Mouse (Mus musculus) midbrain, embryonic 12.5 days (tissue): ENCODE measurements at regions not wholly inside any gene's neighbourhood (a gene's known extent, or its start where the extent isn't known, plus 50 kb on each side); places are given as distances from the start of the nearest gene placed in this dataset.

Experiments
- ATAC-seq: fragments of 200-750 bp; cut with Nextera tagmentation; 2 replicates; pipeline ENCODE4 v1.8.0; 2017; ENCODE audit warnings: low read depth, moderate TSS enrichment, moderate library complexity; ENCODE audit not compliant: low FRiP score
- H3K27ac ChIP-seq: fragments of 300-500 bp; sonication (generic); replicated peaks from 2 replicates; pipeline ENCODE4 v1.5.1; 2016; ENCODE audit warnings: mild to moderate bottlenecking
- H3K27me3 ChIP-seq: fragments of 300-500 bp; sonication (generic); 2 replicates; pipeline ENCODE4 v1.6.1; 2016; ENCODE audit warnings: mild to moderate bottlenecking
- H3K36me3 ChIP-seq: fragments of 300-500 bp; sonication (generic); 2 replicates; pipeline ENCODE4 v1.6.1; 2016
- H3K4me1 ChIP-seq: fragments of 300-500 bp; sonication (generic); 2 replicates; pipeline ENCODE4 v1.6.1; 2016
- H3K4me2 ChIP-seq: fragments of 300-500 bp; sonication (generic); replicated peaks from 2 replicates; pipeline ENCODE4 v1.6.1; 2016; ENCODE audit warnings: mild to moderate bottlenecking, moderate library complexity
- H3K4me3 ChIP-seq: fragments of 300-500 bp; sonication (generic); 2 replicates; pipeline ENCODE4 v1.5.1; 2016; ENCODE audit warnings: mild to moderate bottlenecking
- H3K9ac ChIP-seq: fragments of 300-500 bp; sonication (generic); replicated peaks from 2 replicates; pipeline ENCODE4 v1.6.1; 2016; ENCODE audit warnings: mild to moderate bottlenecking, moderate library complexity
- H3K9me3 ChIP-seq: fragments of 300-500 bp; sonication (generic); 2 replicates; pipeline ENCODE4 v1.6.1; 2016; ENCODE audit warnings: mild to moderate bottlenecking
- WGBS: fragments of 180-500 bp; shearing (Covaris S2); methylation state at CpG from one replicate; pipeline ENCODE4 v1.1.7; 2016; 5-methylcytosine and 5-hydroxymethylcytosine counted together

- Histone ChIP-seq H3K4me1 (peaks cover 14% of the 10 kb centered on the region), H3K36me3 (no peaks in the 10 kb centered on the region), H3K4me3 (no peak overlapping the region), H3K9me3 (no peaks in the 10 kb centered on the region), H3K4me2 (peak overlapping the region; percentile 34), H3K27me3 (peaks cover 13% of the 10 kb centered on the region; the same call in 1 of the 2 replicates), H3K27ac (no peak overlapping the region), H3K9ac (no peak overlapping the region)
- WGBS, result 15% methylated on average over 15 of the region's 15 CpGs
- ATAC-seq, result 0 out of 2 replicates have a peak, but pooled peaks have one; percentile 66
These were observed 54.9 kb upstream of the Chst1 start for GRCm38 (mm10) chr2:92544364-92545151.

DNA sequence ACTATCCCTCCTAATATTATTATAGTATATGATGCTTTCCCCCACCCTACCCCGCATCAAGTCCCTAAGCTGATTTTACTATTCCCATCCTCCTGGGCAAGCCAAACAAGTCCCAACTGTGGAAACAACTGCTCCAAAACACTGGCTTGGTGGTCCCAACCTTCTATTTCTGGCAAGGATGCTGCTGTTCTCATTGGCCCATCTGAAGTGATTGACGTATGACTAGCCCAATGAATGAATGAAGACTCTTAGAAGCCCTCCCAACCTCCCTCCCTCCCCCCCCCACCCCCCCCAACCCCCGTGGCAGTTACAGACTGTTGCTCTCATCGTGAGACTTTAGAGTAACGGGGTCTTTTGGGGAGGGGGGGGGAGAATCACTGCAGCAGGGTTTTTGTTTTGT, 58.7 kb upstream of the Chst1 start:
- no peak overlapping the region for H3K4me3 ChIP-seq
- WGBS, result 62% methylated on average over 5 of the region's 5 CpGs
- no peaks in the 10 kb centered on the region for H3K9me3 ChIP-seq
- peaks cover 10% of the 10 kb centered on the region; the same call in 1 of the 2 replicates for H3K27me3 ChIP-seq
- no peaks in the 10 kb centered on the region for H3K36me3 ChIP-seq
- no peak overlapping the region for H3K9ac ChIP-seq
- no peak overlapping the region for H3K4me2 ChIP-seq
- H3K4me1 ChIP-seq, result peaks cover 14% of the 10 kb centered on the region
- ATAC-seq, result no peak
- no peak overlapping the region for H3K27ac ChIP-seq

DNA sequence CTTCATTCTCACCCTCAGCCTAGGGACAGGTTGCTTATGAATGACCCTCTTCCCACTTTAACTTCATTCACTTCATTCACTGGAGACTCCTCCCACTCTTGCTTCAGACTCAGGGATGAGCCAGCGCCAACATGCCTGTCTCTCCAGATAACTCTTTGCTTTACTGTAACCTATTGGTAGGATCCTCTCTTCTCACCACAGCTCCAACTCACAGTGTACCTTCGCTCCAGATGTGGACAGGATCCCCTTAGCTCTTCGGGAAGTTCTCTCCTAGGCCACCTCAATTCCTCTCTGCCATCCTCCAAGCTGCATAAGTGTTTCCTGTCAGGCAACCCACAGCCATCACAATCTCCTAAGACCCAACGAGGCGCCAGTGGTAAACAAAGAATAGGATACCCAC, 67.5 kb upstream of the Chst1 start:
- Histone ChIP-seq H3K27ac (no peak overlapping the region), H3K36me3 (no peaks in the 10 kb centered on the region), H3K9ac (no peak overlapping the region), H3K27me3 (no peaks in the 10 kb centered on the region), H3K4me3 (no peak overlapping the region), H3K4me1 (peaks cover 12% of the 10 kb centered on the region), H3K9me3 (no peaks in the 10 kb centered on the region), H3K4me2 (no peak overlapping the region)
- 88% methylated on average over 5 of the region's 5 CpGs for WGBS
- ATAC-seq, result no peak

DNA sequence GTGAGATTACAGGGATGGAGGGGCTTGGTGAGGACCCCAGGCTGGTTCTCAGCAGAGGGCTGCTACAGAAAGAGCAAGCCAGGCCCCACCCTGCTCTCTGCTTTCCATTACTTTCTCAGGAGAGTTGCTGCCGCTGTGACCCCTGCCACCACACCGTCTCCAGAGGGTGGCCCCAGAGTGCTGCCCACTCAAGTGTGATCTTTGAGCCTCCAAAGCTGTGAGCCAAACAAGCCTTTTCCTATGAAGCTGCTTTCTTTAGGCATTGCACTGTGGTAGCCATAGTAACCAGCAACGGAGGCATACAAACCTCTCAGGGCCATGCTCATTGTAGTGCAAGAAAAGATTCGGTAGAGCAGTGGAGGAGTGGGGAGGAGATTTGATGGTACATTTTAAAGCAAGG, 68.8 kb upstream of the Chst1 start:
- 10% methylated on average over 4 of the region's 4 CpGs for WGBS
- Histone ChIP-seq H3K36me3 (no peaks in the 10 kb centered on the region), H3K4me1 (peaks cover 22% of the 10 kb centered on the region), H3K27me3 (no peaks in the 10 kb centered on the region), H3K4me2 (no peak overlapping the region), H3K4me3 (no peak overlapping the region), H3K9ac (no peak overlapping the region), H3K9me3 (no peaks in the 10 kb centered on the region), H3K27ac (no peak overlapping the region)
- peak; percentile 54; the same call in 1 of the 2 replicates for ATAC-seq

DNA sequence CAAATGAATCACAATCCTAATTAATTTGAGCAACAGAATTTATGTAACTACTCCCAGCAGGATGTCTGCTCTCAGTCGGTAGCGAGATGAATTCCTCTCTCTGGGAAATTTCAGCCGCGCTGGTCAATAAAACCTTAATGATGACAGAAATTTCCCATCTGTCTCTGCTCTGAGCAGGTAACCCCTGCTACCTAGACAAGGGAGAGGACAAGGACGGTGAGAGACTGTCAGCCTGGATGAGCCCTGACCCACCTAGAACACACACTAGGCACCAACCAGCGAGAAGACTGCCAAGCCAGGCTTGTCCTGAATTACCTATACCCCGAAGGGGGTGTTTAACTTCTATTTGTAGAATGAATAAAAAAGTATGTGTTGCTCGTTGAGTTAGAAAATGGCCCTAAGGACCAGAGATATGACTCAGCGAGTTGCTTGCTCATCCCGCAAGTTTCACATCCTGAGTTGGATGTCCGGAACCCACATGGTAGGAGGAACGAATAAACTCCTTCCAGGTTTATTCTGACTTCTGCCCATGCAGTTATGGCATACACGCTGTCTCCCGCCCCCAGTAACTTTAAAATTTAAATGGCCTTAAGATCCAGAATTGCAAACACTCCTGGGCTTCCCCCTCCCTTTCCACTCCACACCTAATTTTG, 69.5 kb upstream of the Slc35c1 start:
- peak overlapping the region; percentile 48 for H3K4me3 ChIP-seq
- peak; percentile 53; the same call in 1 of the 2 replicates for ATAC-seq
- H3K36me3 ChIP-seq, result no peaks in the 10 kb centered on the region
- peaks cover 26% of the 10 kb centered on the region for H3K4me1 ChIP-seq
- no peaks in the 10 kb centered on the region for H3K27me3 ChIP-seq
- H3K4me2 ChIP-seq, result peak overlapping the region; percentile 80
- H3K27ac ChIP-seq, result peak overlapping the region; percentile 76
- H3K9ac ChIP-seq, result peak overlapping the region; percentile 70
- no peaks in the 10 kb centered on the region for H3K9me3 ChIP-seq
- WGBS, result 50% methylated on average over 14 of the region's 14 CpGs

DNA sequence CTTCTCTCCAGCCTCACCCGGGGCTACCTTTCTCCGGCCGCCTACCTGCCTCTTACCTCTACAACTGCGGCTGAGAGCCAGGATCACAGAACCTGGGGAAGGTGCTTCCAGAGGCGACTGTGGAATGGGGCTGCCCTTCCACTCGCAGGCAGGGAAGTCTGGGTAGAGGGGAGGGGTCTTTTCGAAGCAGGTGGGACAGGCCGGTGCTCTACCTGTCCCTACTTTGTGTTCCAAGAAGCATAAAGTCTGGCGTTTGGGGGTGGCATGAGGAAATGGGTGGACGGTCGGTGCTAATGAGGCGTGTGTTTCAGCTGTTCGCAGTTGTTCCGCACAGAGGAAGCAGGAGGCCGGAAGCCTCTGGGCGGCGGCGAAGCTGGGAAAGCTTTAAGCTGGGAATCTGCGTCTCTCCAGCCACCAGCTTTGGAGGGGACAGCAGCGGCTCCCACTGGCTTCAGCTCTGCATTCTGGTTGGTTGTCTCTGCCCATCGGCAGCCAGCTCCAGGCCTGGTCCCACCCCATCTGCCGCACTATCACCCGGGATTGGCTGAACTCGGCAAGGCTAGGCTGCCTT, 68.8 kb upstream of the Slc35c1 start:
- H3K4me1 ChIP-seq, result peaks cover 26% of the 10 kb centered on the region
- ATAC-seq, result peak; percentile 96
- peak overlapping the region; percentile 80 for H3K4me2 ChIP-seq
- peak overlapping the region; percentile 70 for H3K9ac ChIP-seq
- 8% methylated on average over 24 of the region's 24 CpGs for WGBS
- H3K27me3 ChIP-seq, result no peaks in the 10 kb centered on the region
- no peaks in the 10 kb centered on the region for H3K36me3 ChIP-seq
- H3K4me3 ChIP-seq, result peak overlapping the region; percentile 48
- H3K27ac ChIP-seq, result peak overlapping the region; percentile 76
- no peaks in the 10 kb centered on the region for H3K9me3 ChIP-seq

- 93% methylated on average over 6 of the region's 6 CpGs for WGBS
- H3K4me2 ChIP-seq, result peak overlapping the region; percentile 80; the same call in 1 of the 2 replicates
- H3K4me3 ChIP-seq, result peak overlapping the region; percentile 48; the same call in 1 of the 2 replicates
These were observed 67.9 kb upstream of the Slc35c1 start for GRCm38 (mm10) chr2:92528119-92528830.

DNA sequence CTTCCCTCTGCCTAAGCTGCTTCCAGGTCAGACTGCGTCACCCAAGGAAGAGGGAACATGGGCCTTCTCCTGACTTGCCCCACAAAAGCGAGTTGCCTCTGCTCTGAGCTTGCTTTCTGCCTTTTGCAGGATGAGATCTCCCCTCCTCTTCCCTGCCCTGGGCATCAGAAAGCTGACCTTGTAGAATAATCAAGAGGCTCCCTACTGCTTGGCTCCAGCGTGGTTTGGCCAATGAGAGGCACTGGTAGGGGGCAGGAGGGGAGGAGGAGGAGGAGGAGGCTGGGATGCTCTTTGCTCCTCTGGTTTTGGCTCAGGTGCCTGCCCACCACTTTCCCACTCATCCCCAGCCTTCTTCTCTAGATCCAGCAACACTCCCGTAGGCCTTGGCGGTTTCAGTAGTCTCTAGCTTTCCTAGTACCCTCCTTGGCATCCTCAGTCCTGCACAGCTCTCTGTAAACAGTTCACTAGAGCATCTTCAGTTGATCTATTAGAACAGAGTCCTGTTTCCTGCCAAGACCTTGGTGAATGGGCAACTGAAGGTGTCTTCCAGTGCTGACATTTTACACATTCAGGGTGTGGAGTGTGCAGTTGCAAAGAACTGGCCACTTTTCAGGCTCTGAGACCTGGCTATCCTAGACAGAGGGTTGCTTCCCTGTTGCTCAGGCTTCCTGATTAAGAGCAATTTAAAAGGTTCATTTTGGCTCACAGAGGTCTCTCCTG, 66.5 kb upstream of the Slc35c1 start:
- Histone ChIP-seq H3K9ac (no peak overlapping the region), H3K4me1 (peaks cover 26% of the 10 kb centered on the region), H3K27ac (peak overlapping the region; percentile 54; the same call in 1 of the 2 replicates), H3K27me3 (no peaks in the 10 kb centered on the region), H3K36me3 (no peaks in the 10 kb centered on the region), H3K4me3 (no peak overlapping the region), H3K4me2 (no peak overlapping the region), H3K9me3 (no peaks in the 10 kb centered on the region)
- WGBS, result 82% methylated on average over 4 of the region's 5 CpGs
- no peak for ATAC-seq

More at GRCm38 (mm10) chr2:92528119-92528830, 67.9 kb upstream of the Slc35c1 start:
- Histone ChIP-seq H3K9ac (no peak overlapping the region), H3K4me1 (peaks cover 26% of the 10 kb centered on the region), H3K27me3 (no peaks in the 10 kb centered on the region), H3K9me3 (no peaks in the 10 kb centered on the region), H3K27ac (no peak overlapping the region), H3K36me3 (no peaks in the 10 kb centered on the region)
- no peak for ATAC-seq

GRCm38 (mm10) chr2:92525628-92526027, 65.3 kb upstream of the Slc35c1 start:
- Histone ChIP-seq H3K27ac (peak overlapping the region; percentile 54), H3K9ac (no peak overlapping the region), H3K9me3 (no peaks in the 10 kb centered on the region), H3K27me3 (no peaks in the 10 kb centered on the region), H3K4me2 (no peak overlapping the region), H3K4me1 (peaks cover 24% of the 10 kb centered on the region), H3K4me3 (no peak overlapping the region), H3K36me3 (no peaks in the 10 kb centered on the region)
- 71% methylated on average over 7 of the region's 7 CpGs for WGBS
- ATAC-seq, result no peak

- no peak overlapping the region for H3K9ac ChIP-seq
- no peaks in the 10 kb centered on the region for H3K9me3 ChIP-seq
- no peak overlapping the region for H3K4me3 ChIP-seq
- 88% methylated on average over 10 of the region's 10 CpGs for WGBS
- no peak overlapping the region for H3K4me2 ChIP-seq
- no peak overlapping the region for H3K27ac ChIP-seq
- peaks cover 22% of the 10 kb centered on the region for H3K4me1 ChIP-seq
- H3K36me3 ChIP-seq, result no peaks in the 10 kb centered on the region
- ATAC-seq, result no peak
- no peaks in the 10 kb centered on the region for H3K27me3 ChIP-seq
These were observed 64.8 kb upstream of the Slc35c1 start for GRCm38 (mm10) chr2:92525062-92525623.

GRCm38 (mm10) chr2:92524346-92524905, 64.1 kb upstream of the Slc35c1 start:
- Histone ChIP-seq H3K9me3 (no peaks in the 10 kb centered on the region), H3K4me2 (no peak overlapping the region), H3K27ac (no peak overlapping the region), H3K4me1 (peaks cover 20% of the 10 kb centered on the region), H3K36me3 (no peaks in the 10 kb centered on the region), H3K27me3 (no peaks in the 10 kb centered on the region), H3K4me3 (no peak overlapping the region), H3K9ac (no peak overlapping the region)
- 90% methylated on average over 9 of the region's 9 CpGs for WGBS
- ATAC-seq, result no peak
